Mouse (Mus musculus) hindbrain, embryonic 10.5 days (tissue): ENCODE data around the gene Ankrd11. TPM values are rescaled to one million over a fixed set of nuclear protein-coding genes. Genes with fewer than 3 reads are reported as not detected.

Experiments used
- polyA plus RNA-seq: library from polyadenylated mRNA; unstranded; fragments of >200 nt; fragmentation: Nextera tagmentation; extraction: Ambion mirVana; gene quantifications from 2 replicates; pipeline ENCODE4 v1.2.1, GENCODE M21; 2016

Gene Ankrd11
- polyA plus RNA-seq, 1 experiment from 2014 or later = 31.4 TPM

Other genes with a start within 250 kb of the Ankrd11 start
- 0.80 and 1.2 TPM in 2 replicates for gene Cdh15, start 194.3 kb downstream of the Ankrd11 start, polyA plus RNA-seq
- 56.6 and 58.2 TPM in 2 replicates for gene Spg7, start 20.7 kb upstream of the Ankrd11 start, polyA plus RNA-seq
- 1,248 and 1,330 TPM in 2 replicates for gene Rpl13, start 60.1 kb upstream of the Ankrd11 start, polyA plus RNA-seq
- 0.12 and 0.63 TPM in 2 replicates for gene Cpne7, start 75.1 kb upstream of the Ankrd11 start, polyA plus RNA-seq
- 4.3 and 5.8 TPM in 2 replicates for gene Sult5a1, start 116.0 kb upstream of the Ankrd11 start, polyA plus RNA-seq
- 3.2 and 4.9 TPM in 2 replicates for gene Dpep1, start 144.0 kb upstream of the Ankrd11 start, polyA plus RNA-seq
- gene Chmp1a, start 170.5 kb upstream of the Ankrd11 start, polyA plus RNA-seq = 142 and 158 TPM in 2 replicates
- 5.3 and 5.7 TPM in 2 replicates for gene Spata33, start 170.6 kb upstream of the Ankrd11 start, polyA plus RNA-seq
- 36.7 and 37.2 TPM in 2 replicates for gene Cdk10, start 182.6 kb upstream of the Ankrd11 start, polyA plus RNA-seq
- gene Spata2l, start 194.0 kb upstream of the Ankrd11 start, polyA plus RNA-seq = 2.3 and 3.3 TPM in 2 replicates
- 30.6 and 36.0 TPM in 2 replicates for gene Zfp276, start 211.9 kb upstream of the Ankrd11 start, polyA plus RNA-seq
- 26.8 and 31.7 TPM in 2 replicates for gene Vps9d1, start 212.1 kb upstream of the Ankrd11 start, polyA plus RNA-seq